Mouse (Mus musculus): ENCODE results near the gene Slc25a18.

Gene Slc25a18

GRCm38 (mm10) chr6:120773149-120773628, at the start of gene Slc25a18:
Gene Slc25a18, plus strand, starts transcription at chr6:120773578.
- DNase-seq = peak; percentile 12

- DNase-seq = no peak
Measured at GRCm38 (mm10) chr6:120725986-120726385, 47.4 kb upstream of the Slc25a18 start.

GRCm38 (mm10) chr6:120736011-120736410, 37.4 kb upstream of the Slc25a18 start:
- no peak for DNase-seq

- DNase-seq = peak; percentile 61
Measured at GRCm38 (mm10) chr6:120736566-120736965, 36.8 kb upstream of the Slc25a18 start.

GRCm38 (mm10) chr6:120743130-120743529, 30.2 kb upstream of the Slc25a18 start:
- no peak for DNase-seq

GRCm38 (mm10) chr6:120744266-120744665, 29.1 kb upstream of the Slc25a18 start:
- no peak for DNase-seq

- DNase-seq = no peak
Measured at GRCm38 (mm10) chr6:120746416-120746815, 27.0 kb upstream of the Slc25a18 start.

GRCm38 (mm10) chr6:120761151-120761550, 12.2 kb upstream of the Slc25a18 start:
- DNase-seq = no peak

GRCm38 (mm10) chr6:120769972-120770371, 3.4 kb upstream of the Slc25a18 start:
- DNase-seq = no peak

- DNase-seq = peak; percentile 20
Measured at GRCm38 (mm10) chr6:120771366-120771765, 2.0 kb upstream of the Slc25a18 start.

GRCm38 (mm10) chr6:120772025-120772424, 1.4 kb upstream of the Slc25a18 start:
- peak; percentile 65 for DNase-seq

- DNase-seq = no peak
Measured at GRCm38 (mm10) chr6:120773763-120774162, 385 bp downstream of the Slc25a18 start.

GRCm38 (mm10) chr6:120776286-120776685, 2.9 kb downstream of the Slc25a18 start:
- DNase-seq = no peak

- no peak for DNase-seq
Measured at GRCm38 (mm10) chr6:120777533-120777932, 4.2 kb downstream of the Slc25a18 start.

- DNase-seq = peak; percentile 9
Measured at GRCm38 (mm10) chr6:120778226-120778625, 4.8 kb downstream of the Slc25a18 start.

GRCm38 (mm10) chr6:120782948-120783347, 9.6 kb downstream of the Slc25a18 start:
- DNase-seq = no peak

GRCm38 (mm10) chr6:120784351-120784750, 11.0 kb downstream of the Slc25a18 start:
- no peak for DNase-seq

- DNase-seq = no peak
Measured at GRCm38 (mm10) chr6:120788068-120788607, 14.8 kb downstream of the Slc25a18 start.

GRCm38 (mm10) chr6:120788904-120789303, 15.5 kb downstream of the Slc25a18 start:
- DNase-seq = peak; percentile 32

- no peak for DNase-seq
Measured at GRCm38 (mm10) chr6:120790153-120790552, 16.8 kb downstream of the Slc25a18 start.

GRCm38 (mm10) chr6:120790717-120791116, 17.3 kb downstream of the Slc25a18 start:
- DNase-seq = no peak

- DNase-seq = peak; percentile 8
Measured at GRCm38 (mm10) chr6:120792947-120793346, 19.6 kb downstream of the Slc25a18 start.

GRCm38 (mm10) chr6:120795422-120796086, 22.2 kb downstream of the Slc25a18 start:
- DNase-seq = no peak

GRCm38 (mm10) chr6:120796111-120796510, 22.7 kb downstream of the Slc25a18 start:
- no peak for DNase-seq

GRCm38 (mm10) chr6:120798019-120798418, 24.6 kb downstream of the Slc25a18 start:
- no peak for DNase-seq
